Mouse (Mus musculus) CH12.LX (cell line): ENCODE data around the gene Gm9918.

Experiments used
- BHLHE40 ChIP-seq: IDR thresholded peaks from 2 replicates; pipeline ENCODE4 v1.6.1; 2011; ENCODE audit warnings: mild to moderate bottlenecking, low read depth, low read length, improper control_type of control experiment
- CTCF ChIP-seq, 2 experiments: IDR thresholded peaks in 1 of 2; conservative IDR thresholded peaks in 1 of 2; 2 replicates each; pipeline ENCODE4 v1.5.1; 2011 to 2012; ENCODE audit warnings: low read depth in 2 of 2, low read length in 2 of 2, improper control_type of control experiment in 1 of 2, inconsistent platforms in 1 of 2, mild to moderate bottlenecking in 1 of 2, moderate library complexity in 1 of 2
- E2F4 ChIP-seq: IDR thresholded peaks from 2 replicates; pipeline ENCODE4 v1.6.1; 2011; ENCODE audit warnings: low read depth, low read length, improper control_type of control experiment; ENCODE audit not compliant: insufficient replicate concordance
- MYC ChIP-seq: IDR thresholded peaks from 2 replicates; pipeline ENCODE4 v1.6.1; 2011; ENCODE audit warnings: low read depth, mild to moderate bottlenecking, improper control_type of control experiment, low read length
- NRF1 ChIP-seq: IDR thresholded peaks from 2 replicates; pipeline ENCODE4 v1.6.1; 2014; ENCODE audit warnings: low read depth, mild to moderate bottlenecking, inconsistent platforms, low read length, improper control_type of control experiment, moderate library complexity
- RCOR1 ChIP-seq: conservative IDR thresholded peaks from 2 replicates; pipeline ENCODE4 v1.6.1; 2012; ENCODE audit warnings: low read depth, mild to moderate bottlenecking, inconsistent platforms, low read length, improper control_type of control experiment
- USF1 ChIP-seq: IDR thresholded peaks from 2 replicates; pipeline ENCODE4 v1.6.1; 2014; ENCODE audit warnings: low read depth, mild to moderate bottlenecking, inconsistent platforms, low read length, improper control_type of control experiment

- TF ChIP-seq NRF1 = no peak
- TF ChIP-seq BHLHE40 = no peak
- TF ChIP-seq CTCF (conservative IDR thresholded peaks at IDR 0.05 in 1 of 2, IDR thresholded peaks at IDR 0.05 in 1 of 2; ENCODE audit: low read depth in 2 of 2, low read length in 2 of 2) = no peak
- no peak for TF ChIP-seq RCOR1
- TF ChIP-seq MYC = no peak
- no peak for TF ChIP-seq USF1
- TF ChIP-seq E2F4 = no peak
Measured at GRCm38 (mm10) chr15:102224186-102224991, 46.0 kb upstream of the Gm9918 start.
